Mouse (Mus musculus) gastrocnemius, postnatal 4 days (tissue): ENCODE results near the gene Rasd2. TPM values are rescaled to one million over a fixed set of nuclear protein-coding genes. Genes with fewer than 3 reads are reported as not detected.

Experiments
- DNase-seq, 2 experiments: peaks; one replicate each; pipeline ENCODE4 v3.0.0; 2021 to 2022; ENCODE audit warnings: low spot score in 2 of 2, mixed read lengths in 2 of 2
- long read RNA-seq, 2 experiments: library from polyadenylated mRNA; stranded (forward); transcript quantifications; one replicate each; pipeline ENCODE4 v2.0.0; 2021
- total RNA-seq, 2 experiments: library from RNA; stranded (reverse); gene quantifications; 2 replicates each; pipeline ENCODE4 v1.2.3; 2021

The Rasd2 gene
- under 1 TPM; 0.74 to 0.80 TPM for total RNA-seq
- long read RNA-seq, experiment 1: 0 reads
- long read RNA-seq, experiment 2: 0 reads

- peak in 1 of 2 experiments; percentile 23 for DNase-seq
These were observed at the start of gene Rasd2 for GRCm38 (mm10) chr8:75213686-75214085. TSS of gene Rasd2 (plus strand) at chr8:75213944.

GRCm38 (mm10) chr8:75169363-75169762 is 44.4 kb upstream of the Rasd2 start:
- peak in 1 of 2 experiments; percentile 18 for DNase-seq

- no peak for DNase-seq
These were observed 41.6 kb upstream of the Rasd2 start for GRCm38 (mm10) chr8:75172009-75172685.

- no peak for DNase-seq
These were observed 20.7 kb upstream of the Rasd2 start for GRCm38 (mm10) chr8:75193022-75193421.

GRCm38 (mm10) chr8:75194473-75195071 is 19.2 kb upstream of the Rasd2 start:
- DNase-seq: no peak

- DNase-seq: no peak
These were observed 16.6 kb upstream of the Rasd2 start for GRCm38 (mm10) chr8:75197170-75197569.

- no peak for DNase-seq
These were observed 15.9 kb upstream of the Rasd2 start for GRCm38 (mm10) chr8:75197862-75198261.

- no peak for DNase-seq
These were observed 15.4 kb upstream of the Rasd2 start for GRCm38 (mm10) chr8:75198300-75198699.

GRCm38 (mm10) chr8:75198988-75199765 is 14.6 kb upstream of the Rasd2 start:
- DNase-seq: no peak

GRCm38 (mm10) chr8:75199914-75200313 is 13.8 kb upstream of the Rasd2 start:
- DNase-seq: no peak

- no peak for DNase-seq
These were observed 11.6 kb upstream of the Rasd2 start for GRCm38 (mm10) chr8:75202041-75202656.

GRCm38 (mm10) chr8:75202913-75203312 is 10.8 kb upstream of the Rasd2 start:
- no peak for DNase-seq

- DNase-seq: no peak
These were observed 10.3 kb upstream of the Rasd2 start for GRCm38 (mm10) chr8:75203420-75203819.

- no peak for DNase-seq
These were observed 9.4 kb upstream of the Rasd2 start for GRCm38 (mm10) chr8:75204190-75204868.

- no peak for DNase-seq
These were observed 2.3 kb upstream of the Rasd2 start for GRCm38 (mm10) chr8:75211461-75211860.

- peak; percentile 62 to 78 for DNase-seq
These were observed 975 bp upstream of the Rasd2 start for GRCm38 (mm10) chr8:75212631-75213306.

GRCm38 (mm10) chr8:75213307-75213651 is 465 bp upstream of the Rasd2 start:
- no peak for DNase-seq

- DNase-seq: peak in 1 of 2 experiments; percentile 41
These were observed 1.3 kb downstream of the Rasd2 start for GRCm38 (mm10) chr8:75215046-75215445.

- DNase-seq: no peak
These were observed 2.2 kb downstream of the Rasd2 start for GRCm38 (mm10) chr8:75215931-75216330.

- DNase-seq: no peak
These were observed 3.1 kb downstream of the Rasd2 start for GRCm38 (mm10) chr8:75216886-75217285.
